Mouse (Mus musculus) liver, embryonic 15.5 days (tissue): ENCODE results near the gene Ddx27. TPM values are rescaled to one million over a fixed set of nuclear protein-coding genes. Genes with fewer than 3 reads are reported as not detected.

Source experiments
- ATAC-seq: fragments of 200-750 bp; cut with Nextera tagmentation; 2 replicates; pipeline ENCODE4 v1.8.0; 2017; ENCODE audit warnings: moderate number of reproducible peaks, mild to moderate bottlenecking, moderate library complexity; ENCODE audit not compliant: insufficient read depth
- H3K27ac ChIP-seq: fragments of 300-500 bp; sonication (generic); replicated peaks from 2 replicates; pipeline ENCODE4 v1.5.1; 2015; ENCODE audit warnings: mild to moderate bottlenecking, inconsistent platforms
- H3K27me3 ChIP-seq: fragments of 300-500 bp; sonication (generic); 2 replicates; pipeline ENCODE4 v1.6.1; 2015; ENCODE audit warnings: mild to moderate bottlenecking, inconsistent platforms
- H3K36me3 ChIP-seq: fragments of 300-500 bp; sonication (generic); replicated peaks from 2 replicates; pipeline ENCODE4 v1.6.1; 2015; ENCODE audit warnings: moderate library complexity, mild to moderate bottlenecking, inconsistent platforms
- H3K4me1 ChIP-seq: fragments of 300-500 bp; sonication (generic); replicated peaks from 2 replicates; pipeline ENCODE4 v1.6.1; 2015; ENCODE audit warnings: inconsistent platforms
- H3K4me2 ChIP-seq: fragments of 300-500 bp; sonication (generic); 2 replicates; pipeline ENCODE4 v1.6.1; 2015; ENCODE audit warnings: moderate library complexity, mild to moderate bottlenecking, inconsistent platforms
- H3K4me3 ChIP-seq: fragments of 300-500 bp; sonication (generic); replicated peaks from 2 replicates; pipeline ENCODE4 v1.5.1; 2015; ENCODE audit warnings: mild to moderate bottlenecking, inconsistent platforms
- H3K9ac ChIP-seq: fragments of 300-500 bp; sonication (generic); 2 replicates; pipeline ENCODE4 v1.6.1; 2015; ENCODE audit warnings: moderate library complexity, mild to moderate bottlenecking, inconsistent platforms
- H3K9me3 ChIP-seq: fragments of 300-500 bp; sonication (generic); replicated peaks from 2 replicates; pipeline ENCODE4 v1.6.1; 2016; ENCODE audit warnings: inconsistent platforms
- WGBS: fragments of 180-500 bp; shearing (Covaris S2); methylation state at CpG from one replicate; pipeline ENCODE4 v1.1.7; 2015; ENCODE audit warnings: mixed read lengths; ENCODE audit not compliant: insufficient replicate concordance; 5-methylcytosine and 5-hydroxymethylcytosine counted together
- polyA plus RNA-seq: library from polyadenylated mRNA; unstranded; fragments of >200 nt; fragmentation: Nextera tagmentation; extraction: Ambion mirVana; gene quantifications from 2 replicates; pipeline ENCODE4 v1.2.1, GENCODE M21; 2015

The Ddx27 gene
- polyA plus RNA-seq, 1 experiment from 2014 or later, result 35.7 TPM

GRCm38 (mm10) chr2:167062965-167063880 is 48.2 kb downstream of the Ddx27 start, which contains the start of gene Znfx1:
TSS of gene Znfx1 (minus strand) at chr2:167063015.
- Histone ChIP-seq H3K9ac (peak within 1 kb of the TSS; percentile 92), H3K27ac (peak within 1 kb of the TSS; percentile 95), H3K4me2 (peak within 1 kb of the TSS; percentile 78), H3K27me3 (no peaks in the 10 kb centered on the region), H3K4me3 (peak within 1 kb of the TSS; percentile 88), H3K9me3 (no peaks in the 10 kb centered on the region), H3K4me1 (peaks cover 68% of the 10 kb centered on the region), H3K36me3 (peaks cover 45% of the 10 kb centered on the region)
- under 1% methylated on average over 57 of the region's 57 CpGs for WGBS
- ATAC-seq, result peak; percentile 87

DNA sequence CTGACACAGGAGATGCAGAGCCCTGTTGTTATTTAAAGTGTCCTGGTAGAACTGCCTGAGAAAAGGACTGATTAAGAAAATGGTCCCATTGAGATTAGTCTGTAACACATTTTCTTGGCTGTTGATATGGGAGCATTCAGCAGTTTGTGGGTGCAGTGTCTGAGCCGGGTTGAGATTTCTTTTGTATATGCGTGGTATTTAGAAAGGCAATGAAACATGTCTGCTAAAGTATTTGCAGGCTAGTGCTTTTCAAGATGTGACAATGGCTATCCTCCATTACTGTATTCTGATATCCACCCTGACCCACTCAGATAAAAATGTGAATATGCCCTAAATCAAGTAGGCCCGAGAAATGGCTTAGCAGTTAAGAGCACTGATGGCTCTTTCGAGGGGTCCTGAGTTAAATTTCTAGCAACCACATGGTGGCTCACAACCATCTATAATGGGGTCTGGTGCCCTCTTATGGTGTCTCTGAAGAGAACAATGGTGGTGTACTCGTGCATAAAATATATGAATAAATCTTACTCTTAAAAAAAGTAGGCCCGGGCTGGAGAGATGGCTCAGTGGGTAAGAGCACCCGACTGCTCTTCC is 49.0 kb downstream of the Ddx27 start:
- Histone ChIP-seq H3K4me2 (peak overlapping the region; percentile 78), H3K9me3 (no peaks in the 10 kb centered on the region), H3K36me3 (peaks cover 37% of the 10 kb centered on the region), H3K27me3 (no peaks in the 10 kb centered on the region), H3K9ac (peak overlapping the region; percentile 83), H3K4me3 (peak overlapping the region; percentile 88), H3K27ac (peak overlapping the region; percentile 95), H3K4me1 (peaks cover 64% of the 10 kb centered on the region)
- no peak for ATAC-seq
- WGBS, result under 1% methylated on average over 7 of the region's 7 CpGs

DNA sequence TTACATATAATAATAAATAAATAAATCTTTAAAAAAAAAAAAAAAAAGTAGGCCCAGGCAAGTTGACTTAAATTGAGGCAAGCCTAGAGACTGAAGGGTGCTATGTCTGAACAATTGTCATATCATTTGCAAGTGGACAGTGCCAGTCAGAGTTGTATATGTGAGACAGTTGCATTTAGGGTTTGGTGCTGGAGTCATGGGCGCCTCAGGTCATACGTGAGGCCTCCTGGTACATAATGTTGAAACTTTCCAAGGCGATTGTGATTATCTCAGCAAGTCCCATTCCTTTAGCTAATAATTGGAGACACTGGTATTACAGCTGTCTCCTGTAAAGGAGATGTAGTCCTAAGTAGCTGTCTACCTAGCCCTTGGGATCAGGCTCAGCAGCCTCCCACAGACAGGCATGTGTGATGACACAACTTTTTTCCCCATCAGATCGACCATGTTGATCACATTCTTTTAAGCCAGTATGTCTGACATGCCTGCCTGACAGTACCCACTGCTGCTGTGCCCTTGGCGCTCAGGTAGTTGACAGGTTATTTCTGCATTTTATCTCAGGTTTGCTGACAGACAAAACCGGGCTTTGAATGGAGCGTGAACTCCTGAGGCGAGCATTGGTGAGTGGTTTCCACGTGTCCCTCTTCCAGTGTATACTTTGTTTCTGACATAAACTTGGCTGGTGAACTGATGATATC is 49.8 kb downstream of the Ddx27 start:
- Histone ChIP-seq H3K4me1 (peaks cover 58% of the 10 kb centered on the region), H3K9ac (peak overlapping the region; percentile 83), H3K4me2 (peak overlapping the region; percentile 78), H3K4me3 (peak overlapping the region; percentile 88), H3K27ac (peak overlapping the region; percentile 95), H3K27me3 (no peaks in the 10 kb centered on the region), H3K36me3 (peaks cover 32% of the 10 kb centered on the region), H3K9me3 (no peaks in the 10 kb centered on the region)
- no peak for ATAC-seq
- 10% methylated on average over 9 of the region's 9 CpGs for WGBS

GRCm38 (mm10) chr2:167066031-167066430 is 51.0 kb downstream of the Ddx27 start:
- Histone ChIP-seq H3K27me3 (no peaks in the 10 kb centered on the region), H3K4me2 (peak overlapping the region; percentile 78; the same call in 1 of the 2 replicates), H3K9ac (0 out of 2 replicates have a peak overlapping the region, but pooled peaks have one; percentile 16), H3K4me3 (no peak overlapping the region), H3K4me1 (peaks cover 48% of the 10 kb centered on the region), H3K9me3 (no peaks in the 10 kb centered on the region), H3K27ac (peak overlapping the region; percentile 95; the same call in 1 of the 2 replicates), H3K36me3 (peaks cover 28% of the 10 kb centered on the region)
- WGBS, result 24% methylated on average over 1 of the region's 1 CpGs
- ATAC-seq, result no peak

DNA sequence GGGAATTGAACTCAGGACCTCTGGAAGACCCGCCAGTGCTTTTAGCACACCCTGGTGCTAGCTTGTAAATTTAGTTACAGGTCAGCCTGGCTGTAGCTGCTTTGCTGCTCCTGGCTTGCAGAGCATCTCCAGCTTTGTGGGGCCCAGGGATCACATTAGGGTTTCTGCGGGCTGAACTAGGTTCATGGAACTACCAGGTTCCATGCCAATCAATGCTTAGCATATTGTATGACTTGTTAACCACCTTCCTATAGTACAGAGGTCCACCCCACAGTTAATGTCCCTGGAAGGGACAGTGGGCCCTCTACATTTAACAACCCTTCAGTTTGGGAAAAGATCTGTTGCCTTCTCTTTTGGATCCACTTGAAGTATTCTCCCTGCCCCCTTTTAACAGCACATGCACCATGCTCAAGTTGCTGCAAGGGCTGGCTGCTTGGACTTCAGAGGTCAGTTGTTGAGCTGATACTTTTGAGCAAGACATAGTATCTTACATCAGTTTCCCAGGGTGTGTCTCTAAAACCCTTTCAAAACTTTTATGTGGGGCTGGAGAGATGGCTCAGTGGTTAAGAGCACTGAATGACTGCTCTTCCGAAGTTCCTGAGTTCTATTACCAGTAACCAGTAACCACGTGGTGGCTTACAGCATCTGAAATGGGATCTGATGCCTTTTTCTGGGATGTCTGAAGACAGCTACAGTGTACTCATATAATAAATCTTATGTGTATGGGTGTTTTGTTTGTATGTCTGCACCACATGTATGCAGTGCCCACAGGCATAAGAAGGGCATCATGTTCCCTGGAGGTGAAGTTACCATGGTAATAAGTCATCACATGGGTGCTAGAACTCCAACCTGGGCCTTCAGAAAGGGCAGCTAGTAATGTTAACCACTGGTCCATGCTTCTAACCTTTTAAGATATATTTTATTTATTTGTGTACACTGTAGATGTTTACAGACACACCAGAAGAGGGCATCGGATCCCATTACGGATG is 51.8 kb downstream of the Ddx27 start:
- peaks cover 48% of the 10 kb centered on the region for H3K4me1 ChIP-seq
- ATAC-seq, result no peak

GRCm38 (mm10) chr2:167067575-167067974 is 52.6 kb downstream of the Ddx27 start:
- Histone ChIP-seq H3K27ac (peak overlapping the region; percentile 65; the same call in 1 of the 2 replicates), H3K4me2 (no peak overlapping the region), H3K27me3 (no peaks in the 10 kb centered on the region), H3K4me1 (peaks cover 55% of the 10 kb centered on the region), H3K4me3 (no peak overlapping the region), H3K9me3 (no peaks in the 10 kb centered on the region), H3K9ac (no peak overlapping the region), H3K36me3 (peaks cover 28% of the 10 kb centered on the region)
- WGBS, result 24% methylated on average over 6 of the region's 6 CpGs
- ATAC-seq, result no peak

More for the DNA sequence above, 51.8 kb downstream of the Ddx27 start:
- Histone ChIP-seq H3K27me3 (no peaks in the 10 kb centered on the region), H3K9me3 (no peaks in the 10 kb centered on the region), H3K4me3 (no peak overlapping the region), H3K9ac (no peak overlapping the region), H3K4me2 (no peak overlapping the region), H3K36me3 (peaks cover 28% of the 10 kb centered on the region), H3K27ac (peak overlapping the region; percentile 65)
- WGBS, result 12% methylated on average over 6 of the region's 6 CpGs

DNA sequence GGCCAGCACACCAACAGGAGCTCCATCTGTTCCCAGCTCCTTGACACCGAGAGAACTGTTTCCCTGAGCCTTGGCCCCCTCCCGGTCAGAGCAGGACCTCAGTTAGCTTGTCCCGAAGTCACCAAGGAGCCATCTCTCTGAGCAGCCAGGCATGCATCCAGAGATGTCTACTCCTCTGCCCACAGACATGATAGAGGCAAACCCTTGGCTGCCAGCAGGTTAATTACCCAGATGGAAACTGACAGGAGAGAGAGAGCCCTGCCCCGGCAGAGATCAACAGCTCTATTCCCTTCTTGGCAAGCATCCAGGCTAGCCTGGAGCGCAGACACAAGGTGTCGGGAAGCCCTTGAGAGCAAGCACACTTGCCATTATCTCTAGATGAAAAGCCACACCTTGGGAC is 55.3 kb downstream of the Ddx27 start:
- WGBS, result 65% methylated on average over 6 of the region's 6 CpGs
- H3K4me2 ChIP-seq, result no peak overlapping the region

GRCm38 (mm10) chr2:167071266-167071640 is 56.3 kb downstream of the Ddx27 start:
- H3K4me2 ChIP-seq, result peak overlapping the region; percentile 71
- no peaks in the 10 kb centered on the region for H3K9me3 ChIP-seq
- no peaks in the 10 kb centered on the region for H3K27me3 ChIP-seq
- peak overlapping the region; percentile 23 for H3K9ac ChIP-seq
- ATAC-seq, result no peak
- peak overlapping the region; percentile 39; the same call in 1 of the 2 replicates for H3K27ac ChIP-seq
- peaks cover 5% of the 10 kb centered on the region for H3K36me3 ChIP-seq
- WGBS, result 18% methylated on average over 12 of the region's 12 CpGs
- H3K4me1 ChIP-seq, result peaks cover 33% of the 10 kb centered on the region
- H3K4me3 ChIP-seq, result peak overlapping the region; percentile 52

More for the DNA sequence above, 55.3 kb downstream of the Ddx27 start:
- H3K27me3 ChIP-seq, result no peaks in the 10 kb centered on the region
- H3K9me3 ChIP-seq, result no peaks in the 10 kb centered on the region
- H3K4me1 ChIP-seq, result peaks cover 42% of the 10 kb centered on the region
- H3K9ac ChIP-seq, result no peak overlapping the region
- peaks cover 14% of the 10 kb centered on the region for H3K36me3 ChIP-seq
- H3K4me3 ChIP-seq, result no peak overlapping the region
- H3K27ac ChIP-seq, result no peak overlapping the region
- ATAC-seq, result no peak

- 8% methylated on average over 22 of the region's 22 CpGs for WGBS
- Histone ChIP-seq H3K4me3 (peak overlapping the region; percentile 52), H3K9me3 (no peaks in the 10 kb centered on the region), H3K36me3 (no peaks in the 10 kb centered on the region), H3K9ac (peak overlapping the region; percentile 23), H3K4me2 (peak overlapping the region; percentile 71), H3K27ac (peak overlapping the region; percentile 39; the same call in 1 of the 2 replicates), H3K27me3 (no peaks in the 10 kb centered on the region), H3K4me1 (peaks cover 27% of the 10 kb centered on the region)
- peak; percentile 89 for ATAC-seq
Observed at GRCm38 (mm10) chr2:167071641-167072601, 56.9 kb downstream of the Ddx27 start.
